Mouse (Mus musculus): ENCODE results near the gene Mbd6. TPM values are rescaled to one million over a fixed set of nuclear protein-coding genes. Genes with fewer than 3 reads are reported as not detected.
A peak's percentile ranks its signal among the peaks of the same experiment; 100 is the strongest.

The Mbd6 gene
- polyA plus RNA-seq, 1 experiment from 2014 or later, result 19.4 TPM

GRCm38 (mm10) chr10:127327461-127328145 is 38.8 kb upstream of the Mbd6 start:
- H3K36me3 ChIP-seq (ENCODE audit: insufficient read depth), result peaks cover 30% of the 10 kb centered on the region; the same call in 1 of the 2 replicates
- no peak for TF ChIP-seq CTCF (IDR thresholded peaks at IDR 0.05; ENCODE audit: low read depth)
- H3K27ac ChIP-seq (ENCODE audit: low read depth), result no peak overlapping the region
- peaks cover 52% of the 10 kb centered on the region for H3K27me3 ChIP-seq (ENCODE audit: insufficient read depth, low read length)
- 46% methylated on average over 18 of the region's 18 CpGs for WGBS
- no peak for ATAC-seq (ENCODE audit: insufficient read depth)
- no peak overlapping the region for H3K4me2 ChIP-seq
- peaks cover 5% of the 10 kb centered on the region; the same call in 1 of the 2 replicates for H3K4me1 ChIP-seq (ENCODE audit: insufficient read depth)
- H3K9me3 ChIP-seq (ENCODE audit: low read depth, low read length), result 0 out of 2 replicates have a peak, but pooled peaks cover 5% of the 10 kb centered on the region
- no peak overlapping the region for H3K4me3 ChIP-seq (ENCODE audit: low read depth, low read length)
- H3K9ac ChIP-seq, result no peak overlapping the region
- DNase-seq, result no peak

GRCm38 (mm10) chr10:127326828-127327227 is 38.0 kb upstream of the Mbd6 start:
- H3K27ac ChIP-seq (ENCODE audit: low read depth), result no peak overlapping the region
- H3K27me3 ChIP-seq (ENCODE audit: insufficient read depth, low read length), result peaks cover 52% of the 10 kb centered on the region
- peaks cover 22% of the 10 kb centered on the region; the same call in 1 of the 2 replicates for H3K36me3 ChIP-seq (ENCODE audit: insufficient read depth)
- DNase-seq (no peak), ATAC-seq (ENCODE audit: insufficient read depth) (no peak)
- peak overlapping the region; percentile 73 for H3K4me2 ChIP-seq
- peaks cover 5% of the 10 kb centered on the region; the same call in 1 of the 2 replicates for H3K4me1 ChIP-seq (ENCODE audit: insufficient read depth)
- H3K9me3 ChIP-seq (ENCODE audit: low read depth, low read length), result 0 out of 2 replicates have a peak, but pooled peaks cover 5% of the 10 kb centered on the region
- peak overlapping the region; percentile 36 for H3K9ac ChIP-seq
- TF ChIP-seq CTCF (IDR thresholded peaks at IDR 0.05; ENCODE audit: low read depth), result no peak
- peak overlapping the region; percentile 44 for H3K4me3 ChIP-seq (ENCODE audit: low read depth, low read length)
- whole genome bisulfite sequencing, result 9% methylated on average over 29 of the region's 29 CpGs

DNA sequence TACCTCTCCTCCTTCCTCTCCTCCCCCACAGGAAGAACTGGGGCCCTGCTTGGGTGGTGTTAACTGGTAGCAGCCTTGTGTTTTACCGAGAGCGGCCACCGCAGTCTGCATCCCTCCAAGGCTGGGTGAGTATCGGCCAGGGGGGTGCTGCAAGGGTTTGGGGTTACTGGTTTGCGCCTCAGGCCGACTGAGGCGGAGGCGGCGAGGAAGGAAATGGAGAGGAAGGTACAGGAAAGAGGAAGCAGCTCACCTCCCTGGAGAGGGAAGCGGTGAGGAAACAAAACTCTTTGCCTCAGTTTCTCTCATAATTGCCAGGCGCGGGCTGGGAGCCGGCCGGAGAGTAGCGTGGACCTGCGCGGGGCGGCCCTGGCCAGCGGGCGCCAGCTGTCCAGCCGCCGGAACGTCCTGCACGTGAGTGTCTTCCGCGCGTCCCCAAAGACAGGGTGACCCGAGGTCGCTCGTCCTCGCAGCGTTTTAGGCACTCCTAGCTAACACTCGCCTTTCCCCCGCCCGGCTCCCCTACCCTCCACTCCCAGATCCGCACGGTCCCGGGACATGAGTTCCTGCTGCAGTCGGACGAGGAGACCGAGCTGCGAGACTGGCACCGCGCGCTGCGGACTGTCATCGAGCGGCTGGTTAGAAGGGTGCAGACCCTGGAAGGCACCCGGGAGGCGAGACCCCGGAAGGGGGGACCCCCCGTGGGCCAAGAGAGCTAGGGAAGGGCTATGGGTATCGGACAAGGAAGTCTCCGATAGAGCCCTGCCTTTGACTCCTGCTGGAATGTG is 37.4 kb upstream of the Mbd6 start:
- TF ChIP-seq CTCF (IDR thresholded peaks at IDR 0.05; ENCODE audit: low read depth), result no peak
- peaks cover 5% of the 10 kb centered on the region; the same call in 1 of the 2 replicates for H3K4me1 ChIP-seq (ENCODE audit: insufficient read depth)
- peak; percentile 50 for DNase-seq
- H3K9me3 ChIP-seq (ENCODE audit: low read depth, low read length), result 0 out of 2 replicates have a peak, but pooled peaks cover 5% of the 10 kb centered on the region
- ATAC-seq (ENCODE audit: insufficient read depth), result peak; percentile 25; the same call in 1 of the 2 replicates
- H3K4me3 ChIP-seq (ENCODE audit: low read depth, low read length), result peak overlapping the region; percentile 44
- peak overlapping the region; percentile 73 for H3K4me2 ChIP-seq
- peak overlapping the region; percentile 36 for H3K9ac ChIP-seq
- no peak overlapping the region for H3K27ac ChIP-seq (ENCODE audit: low read depth)
- H3K36me3 ChIP-seq (ENCODE audit: insufficient read depth), result peaks cover 16% of the 10 kb centered on the region; the same call in 1 of the 2 replicates
- peaks cover 52% of the 10 kb centered on the region for H3K27me3 ChIP-seq (ENCODE audit: insufficient read depth, low read length)
- 2% methylated on average over 51 of the region's 54 CpGs for WGBS

GRCm38 (mm10) chr10:127325454-127326016 is 36.7 kb upstream of the Mbd6 start:
- 30% methylated on average over 14 of the region's 14 CpGs for WGBS
- Histone ChIP-seq H3K4me1 (ENCODE audit: insufficient read depth) (peaks cover 5% of the 10 kb centered on the region; the same call in 1 of the 2 replicates), H3K4me3 (ENCODE audit: low read depth, low read length) (peak overlapping the region; percentile 44), H3K27me3 (ENCODE audit: insufficient read depth, low read length) (peaks cover 52% of the 10 kb centered on the region), H3K9me3 (ENCODE audit: low read depth, low read length) (0 out of 2 replicates have a peak, but pooled peaks cover 5% of the 10 kb centered on the region), H3K9ac (peak overlapping the region; percentile 36; the same call in 1 of the 2 replicates), H3K4me2 (peak overlapping the region; percentile 73), H3K36me3 (ENCODE audit: insufficient read depth) (peaks cover 10% of the 10 kb centered on the region; the same call in 1 of the 2 replicates), H3K27ac (ENCODE audit: low read depth) (no peak overlapping the region)
- TF ChIP-seq CTCF (IDR thresholded peaks at IDR 0.05; ENCODE audit: low read depth), result no peak
- DNase-seq, result no peak
- ATAC-seq (ENCODE audit: insufficient read depth), result no peak

DNA sequence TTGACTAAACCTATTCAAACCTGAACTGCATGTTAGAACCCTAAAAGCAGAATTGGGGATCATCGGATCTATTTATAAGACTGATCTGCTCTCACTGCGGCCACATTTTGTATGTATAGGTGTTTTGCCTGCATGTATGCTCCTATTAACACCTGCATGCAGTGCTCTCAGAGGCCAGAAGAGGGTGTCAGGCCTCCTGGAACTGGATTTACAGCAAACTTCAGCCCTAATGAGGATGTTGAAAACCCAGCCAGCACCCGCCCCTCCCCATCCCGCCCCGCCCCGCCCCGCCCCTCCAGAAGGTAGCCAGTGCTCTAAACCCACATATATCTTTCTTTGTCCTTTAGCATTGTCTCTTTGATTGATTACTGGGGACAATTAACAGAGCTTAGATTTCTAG is 35.7 kb upstream of the Mbd6 start:
- peak; percentile 52 for TF ChIP-seq CTCF (IDR thresholded peaks at IDR 0.05; ENCODE audit: low read depth)
- Histone ChIP-seq H3K4me3 (ENCODE audit: low read depth, low read length) (no peak overlapping the region), H3K27me3 (ENCODE audit: insufficient read depth, low read length) (peaks cover 52% of the 10 kb centered on the region), H3K27ac (ENCODE audit: low read depth) (no peak overlapping the region), H3K9ac (no peak overlapping the region), H3K9me3 (ENCODE audit: low read depth, low read length) (0 out of 2 replicates have a peak, but pooled peaks cover 5% of the 10 kb centered on the region), H3K4me2 (peak overlapping the region; percentile 15; the same call in 1 of the 2 replicates), H3K4me1 (ENCODE audit: insufficient read depth) (peaks cover 5% of the 10 kb centered on the region; the same call in 1 of the 2 replicates), H3K36me3 (ENCODE audit: insufficient read depth) (no peaks in the 10 kb centered on the region)
- ATAC-seq (ENCODE audit: insufficient read depth) (no peak), DNase-seq (peak; percentile 70)
- WGBS, result 10% methylated on average over 7 of the region's 7 CpGs

DNA sequence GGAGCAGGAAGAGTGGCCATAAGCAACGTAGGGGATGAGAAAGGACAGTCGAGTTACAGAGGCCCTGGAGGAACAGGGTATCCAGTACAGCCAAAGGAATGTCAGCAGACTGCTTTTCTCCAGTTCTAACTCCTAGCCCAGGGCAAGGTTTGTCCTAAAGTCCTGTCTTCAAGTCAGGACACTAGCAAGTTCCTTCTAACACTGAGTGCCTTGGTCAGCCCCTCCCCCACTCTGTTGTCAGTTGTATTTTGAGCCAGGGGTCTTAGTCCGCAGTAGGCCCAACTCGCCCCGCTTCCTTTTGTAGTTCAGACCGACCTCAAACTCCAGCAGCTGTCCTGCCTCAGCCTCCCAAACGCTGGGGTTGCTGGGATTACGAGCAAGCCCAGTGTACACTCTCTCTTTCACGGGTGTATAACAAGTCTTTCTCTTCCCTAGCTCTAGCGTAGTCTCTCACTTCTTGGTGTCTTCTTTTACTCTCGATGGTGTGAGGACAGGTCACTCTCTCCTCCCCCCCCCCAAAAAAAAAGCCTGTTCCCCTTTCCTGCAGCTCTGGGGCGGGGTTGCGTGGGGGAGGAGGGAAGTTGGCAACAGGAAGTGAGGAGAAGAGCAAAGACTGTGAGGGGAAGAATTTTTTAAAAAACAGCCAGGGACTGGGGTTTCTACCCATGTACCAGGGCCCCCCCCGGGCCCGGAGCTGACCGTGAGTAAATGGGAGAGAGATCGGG is 34.5 kb upstream of the Mbd6 start:
- Histone ChIP-seq H3K36me3 (ENCODE audit: insufficient read depth) (no peaks in the 10 kb centered on the region), H3K9me3 (ENCODE audit: low read depth, low read length) (0 out of 2 replicates have a peak, but pooled peaks cover 5% of the 10 kb centered on the region), H3K4me3 (ENCODE audit: low read depth, low read length) (no peak overlapping the region), H3K27ac (ENCODE audit: low read depth) (no peak overlapping the region), H3K4me2 (no peak overlapping the region), H3K4me1 (ENCODE audit: insufficient read depth) (peaks cover 5% of the 10 kb centered on the region; the same call in 1 of the 2 replicates), H3K27me3 (ENCODE audit: insufficient read depth, low read length) (peaks cover 42% of the 10 kb centered on the region), H3K9ac (no peak overlapping the region)
- 67% methylated on average over 17 of the region's 17 CpGs for WGBS
- TF ChIP-seq CTCF (IDR thresholded peaks at IDR 0.05; ENCODE audit: low read depth), result no peak
- no peak for ATAC-seq (ENCODE audit: insufficient read depth)
- DNase-seq, result no peak
